Mouse (Mus musculus) heart, postnatal 10 days (tissue): ENCODE results near the gene Tab3. TPM values are rescaled to one million over a fixed set of nuclear protein-coding genes. Genes with fewer than 3 reads are reported as not detected.

Experiments used
- DNase-seq, 2 experiments: peaks; one replicate each; pipeline ENCODE4 v3.0.0; 2021
- intact Hi-C: fragments of 180-260 bp; cut with DNase I; formaldehyde crosslinking; loops from one replicate; pipeline ENCODE4 v1.15.1; 2025
- microRNA-seq, 2 experiments: library from miRNA; unstranded; fragments of <30 nt; microRNA quantifications; one replicate each; pipeline ENCODE4 v1.2.0; 2022
- total RNA-seq, 2 experiments: library from RNA; stranded (reverse); gene quantifications; 2 replicates each; pipeline ENCODE4 v1.2.3; 2021

Tab3 gene
- total RNA-seq, result 10 to 100 TPM; 10.8 to 13.4 TPM

GRCm38 (mm10) chrX:85573532-85574181 lies at the start of gene Tab3:
Gene Tab3, plus strand, starts transcription at chrX:85574022.
- intact Hi-C loops, result no loop called here
- peak; percentile 94 to 95 for DNase-seq

- intact Hi-C loops, result no loop called here
- no peak for DNase-seq
Measured at GRCm38 (mm10) chrX:85525545-85525944, 48.3 kb upstream of the Tab3 start.

DNA sequence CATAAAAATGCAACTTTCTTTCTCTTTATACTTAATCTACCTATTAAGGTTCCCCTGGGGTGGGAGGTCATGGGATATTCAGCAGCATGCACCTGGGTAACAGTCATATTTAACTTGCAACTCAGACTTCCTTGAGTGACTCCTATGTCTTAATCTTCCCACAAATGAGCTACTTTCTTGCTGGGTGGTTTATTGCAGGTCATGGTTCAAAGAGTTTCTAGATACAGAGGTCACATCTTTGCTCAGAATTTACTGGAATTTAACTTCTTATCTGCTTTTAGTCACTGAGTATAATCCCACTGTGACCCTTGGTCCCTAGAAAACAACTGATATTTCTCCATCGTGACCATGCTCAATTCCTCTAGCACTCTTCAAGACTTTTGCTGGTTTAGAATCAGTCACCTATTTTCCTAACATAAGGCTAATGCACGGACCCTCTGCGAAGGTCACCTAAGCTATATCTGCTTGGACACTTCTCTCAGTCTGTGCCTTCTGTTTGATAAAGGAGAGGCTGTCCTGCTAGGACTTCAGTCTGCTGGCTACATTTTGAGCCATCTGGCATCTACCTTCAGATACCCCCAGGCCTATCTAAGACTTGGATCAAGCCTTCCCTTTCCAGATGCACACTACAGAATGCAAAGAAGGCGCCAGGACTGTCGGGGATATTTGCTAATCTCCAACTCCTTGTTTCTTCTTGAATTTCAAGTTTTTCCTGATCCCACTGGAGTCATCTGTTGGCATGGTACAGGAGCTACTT lies 47.4 kb upstream of the Tab3 start:
- intact Hi-C loops, result no loop called here
- no peak for DNase-seq

- DNase-seq, result no peak
- intact Hi-C loops, result no loop called here
Measured at GRCm38 (mm10) chrX:85558931-85559330, 14.9 kb upstream of the Tab3 start.

- no peak for DNase-seq
Measured at GRCm38 (mm10) chrX:85566256-85566655, 7.6 kb upstream of the Tab3 start.

DNA sequence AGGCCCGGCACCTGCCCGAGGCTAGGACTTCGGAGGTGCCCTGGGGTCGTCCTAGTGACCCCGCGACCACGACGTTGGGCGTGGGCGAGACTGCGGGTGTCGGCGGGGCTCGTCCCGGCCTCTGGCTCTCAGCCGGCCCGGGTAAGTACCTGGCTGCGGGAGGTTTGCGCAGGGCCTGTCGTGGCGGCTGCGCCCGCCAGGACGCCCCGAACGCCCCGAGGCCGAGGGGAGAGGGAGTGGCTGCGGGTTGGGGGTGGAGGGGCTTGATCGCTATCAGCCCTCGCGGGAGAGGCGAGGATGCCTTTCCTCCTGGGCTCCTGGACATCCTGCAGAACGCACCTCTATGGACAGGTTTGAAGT lies 340 bp downstream of the Tab3 start:
- intact Hi-C loops, result no loop called here
- no peak for DNase-seq

More at GRCm38 (mm10) chrX:85566256-85566655, 7.6 kb upstream of the Tab3 start:
- intact Hi-C loops, result no loop called here

DNA sequence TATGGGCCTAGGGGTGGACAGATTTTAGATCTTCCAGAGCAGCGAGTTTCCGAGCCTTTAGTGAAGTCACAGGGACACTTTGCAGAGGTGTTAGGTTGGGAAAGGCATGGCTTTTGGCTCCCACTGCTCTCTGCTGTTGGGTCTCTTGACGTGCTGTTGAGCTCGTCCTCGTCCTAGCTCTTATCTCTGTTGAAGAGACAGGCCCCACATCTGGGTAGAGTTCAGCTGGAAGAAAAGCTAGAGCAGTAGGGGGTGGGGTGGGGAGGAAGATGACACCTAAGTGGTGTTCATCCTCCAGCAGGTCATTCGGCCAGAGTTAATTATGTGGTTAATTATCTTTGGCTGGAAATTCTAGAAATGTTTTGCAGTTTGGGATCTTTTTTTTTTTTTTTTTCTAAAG lies 2.5 kb downstream of the Tab3 start:
- intact Hi-C loops, result no loop called here
- DNase-seq, result no peak

DNA sequence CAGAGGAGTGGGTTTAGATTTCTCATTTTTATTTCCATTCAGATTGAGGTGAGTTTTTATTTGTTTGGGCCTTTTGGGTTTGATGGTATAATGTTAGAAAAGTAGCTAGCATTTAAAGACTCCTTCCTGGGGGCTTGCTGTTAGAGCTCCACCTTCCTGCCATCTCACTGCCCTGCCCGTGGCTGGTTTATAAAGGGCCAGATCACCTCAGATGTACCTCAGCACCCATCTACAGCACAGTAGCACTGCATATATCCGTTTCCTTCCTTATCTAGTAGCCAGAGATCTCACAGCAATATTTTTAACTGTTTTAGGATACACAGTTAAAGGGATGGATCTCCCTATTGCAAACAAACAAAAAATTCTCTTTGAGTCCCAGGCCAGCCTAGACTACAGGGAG lies 6.9 kb downstream of the Tab3 start:
- intact Hi-C loops, result no loop called here
- no peak for DNase-seq

DNA sequence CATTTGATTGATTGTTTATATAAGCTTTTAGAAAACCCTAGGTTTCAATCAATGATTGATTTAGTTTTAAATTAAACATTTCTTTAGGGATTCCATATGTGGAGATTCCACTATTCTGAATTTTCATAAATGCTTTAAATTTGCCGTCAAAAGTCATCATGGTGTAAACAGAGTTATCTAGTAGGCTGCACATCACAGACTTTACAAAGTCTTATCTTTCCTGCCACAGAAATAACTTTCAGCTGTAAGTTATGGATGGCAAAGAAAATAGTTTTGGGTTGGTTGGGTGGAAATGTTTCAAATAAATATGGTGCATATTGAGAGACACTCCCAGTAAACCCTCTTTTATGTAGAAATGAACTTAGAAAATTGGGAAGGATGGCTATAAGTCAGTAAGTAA lies 8.7 kb downstream of the Tab3 start:
- no peak for DNase-seq
- intact Hi-C loops, result no loop called here

- no peak for DNase-seq
- intact Hi-C loops, result no loop called here
Measured at GRCm38 (mm10) chrX:85585575-85585974, 11.8 kb downstream of the Tab3 start.

GRCm38 (mm10) chrX:85614701-85615100 lies 40.9 kb downstream of the Tab3 start:
- intact Hi-C loops, result no loop called here

GRCm38 (mm10) chrX:85646204-85646777 lies 72.5 kb downstream of the Tab3 start:
- intact Hi-C loops, result loop anchor here (2.0 to 10.0 kb wide), 3 partner anchors 149 to 1641 kb away; no protein-coding TSS in a partner anchor

More at GRCm38 (mm10) chrX:85614701-85615100, 40.9 kb downstream of the Tab3 start:
- no peak for DNase-seq

GRCm38 (mm10) chrX:85676808-85677207 lies 103.0 kb downstream of the Tab3 start:
- intact Hi-C loops, result loop anchor here (1.0 to 2.0 kb wide), 2 partner anchors 202 to 242 kb away; no protein-coding TSS in a partner anchor
- peak; percentile 46 to 59 for DNase-seq

More at GRCm38 (mm10) chrX:85646204-85646777, 72.5 kb downstream of the Tab3 start:
- DNase-seq, result peak; percentile 21 to 40

GRCm38 (mm10) chrX:85682125-85682524 lies 108.3 kb downstream of the Tab3 start:
- intact Hi-C loops, result no loop called here
- DNase-seq, result no peak

- intact Hi-C loops, result no loop called here
- DNase-seq, result no peak
Measured at GRCm38 (mm10) chrX:85683723-85684122, 109.9 kb downstream of the Tab3 start.

Small RNA genes within 50 kb of the gene (microRNA-seq; reads per million reads assigned to microRNA genes)
- 0 reads per million in 2 experiments for gene Gm44378

Other genes starting within 250 kb of the Tab3 start
- 10 to 100 TPM; 44.5 to 56.1 TPM for gene Gk, start 202.8 kb downstream of the Tab3 start, total RNA-seq